Mouse (Mus musculus): Measurements from ENCODE around the gene Usp6nl. TPM values are rescaled to one million over a fixed set of nuclear protein-coding genes. Genes with fewer than 3 reads are reported as not detected.

The Usp6nl gene
- polyA plus RNA-seq, 2 experiments = 7.5 to 11.9 TPM

- Histone ChIP-seq H3K9ac (ENCODE audit: low read depth, low read length, severe bottlenecking) (no peak overlapping the region), H3K9me3 (ENCODE audit: control insufficient read depth, low read length) (no peaks in the 10 kb centered on the region), H3K4me2 (replicated peaks; ENCODE audit: low read depth, low read length, severe bottlenecking) (no peak overlapping the region), H3K27me3 (ENCODE audit: control insufficient read depth, insufficient read depth, low read length) (no peaks in the 10 kb centered on the region), H3K4me1 (ENCODE audit: control insufficient read depth, insufficient read depth, low read length) (peaks cover 6% of the 10 kb centered on the region; the same call in 1 of the 2 replicates), H3K36me3 (ENCODE audit: control insufficient read depth, insufficient read depth, low read length) (no peaks in the 10 kb centered on the region), H3K27ac (replicated peaks; ENCODE audit: low read depth, low read length) (no peak overlapping the region), H3K4me3 (replicated peaks; ENCODE audit: low read length) (no peak overlapping the region)
- ATAC-seq (ENCODE audit: low FRiP score, low read depth) = no peak
- WGBS = 90% methylated on average over 6 of the region's 6 CpGs
- DNase-seq (ENCODE audit: low spot score) = no peak
- TF ChIP-seq POLR2A (IDR thresholded peaks at IDR 0.05; ENCODE audit: borderline replicate concordance, extremely low read depth, insufficient read depth, insufficient read length) = no peak
Measured at GRCm38 (mm10) chr2:6398826-6399225, 76.4 kb downstream of the Usp6nl start.

GRCm38 (mm10) chr2:6401039-6401438, 78.6 kb downstream of the Usp6nl start:
- ATAC-seq (ENCODE audit: low FRiP score, low read depth) = no peak
- DNase-seq (ENCODE audit: low spot score) = no peak
- Histone ChIP-seq H3K4me1 (ENCODE audit: control insufficient read depth, insufficient read depth, low read length) (peaks cover 6% of the 10 kb centered on the region; the same call in 1 of the 2 replicates), H3K4me3 (replicated peaks; ENCODE audit: low read length) (no peak overlapping the region), H3K9me3 (ENCODE audit: control insufficient read depth, low read length) (no peaks in the 10 kb centered on the region), H3K27me3 (ENCODE audit: control insufficient read depth, insufficient read depth, low read length) (no peaks in the 10 kb centered on the region), H3K9ac (ENCODE audit: low read depth, low read length, severe bottlenecking) (no peak overlapping the region), H3K4me2 (replicated peaks; ENCODE audit: low read depth, low read length, severe bottlenecking) (no peak overlapping the region), H3K36me3 (ENCODE audit: control insufficient read depth, insufficient read depth, low read length) (no peaks in the 10 kb centered on the region), H3K27ac (replicated peaks; ENCODE audit: low read depth, low read length) (no peak overlapping the region)
- no peak for TF ChIP-seq POLR2A (IDR thresholded peaks at IDR 0.05; ENCODE audit: borderline replicate concordance, extremely low read depth, insufficient read depth, insufficient read length)
- 88% methylated on average over 10 of the region's 10 CpGs for WGBS

GRCm38 (mm10) chr2:6403375-6403774, 80.9 kb downstream of the Usp6nl start:
- Histone ChIP-seq H3K9me3 (ENCODE audit: control insufficient read depth, low read length) (no peaks in the 10 kb centered on the region), H3K4me1 (ENCODE audit: control insufficient read depth, insufficient read depth, low read length) (peaks cover 6% of the 10 kb centered on the region; the same call in 1 of the 2 replicates), H3K27me3 (ENCODE audit: control insufficient read depth, insufficient read depth, low read length) (no peaks in the 10 kb centered on the region), H3K4me3 (replicated peaks; ENCODE audit: low read length) (no peak overlapping the region), H3K27ac (replicated peaks; ENCODE audit: low read depth, low read length) (no peak overlapping the region), H3K9ac (ENCODE audit: low read depth, low read length, severe bottlenecking) (no peak overlapping the region), H3K4me2 (replicated peaks; ENCODE audit: low read depth, low read length, severe bottlenecking) (no peak overlapping the region), H3K36me3 (ENCODE audit: control insufficient read depth, insufficient read depth, low read length) (no peaks in the 10 kb centered on the region)
- TF ChIP-seq POLR2A (IDR thresholded peaks at IDR 0.05; ENCODE audit: borderline replicate concordance, extremely low read depth, insufficient read depth, insufficient read length) = no peak
- ATAC-seq (ENCODE audit: low FRiP score, low read depth) (peak; percentile 45; the same call in 1 of the 2 replicates), DNase-seq (ENCODE audit: low spot score) (peak; percentile 45)
- 15% methylated on average over 11 of the region's 11 CpGs for WGBS

- H3K9ac ChIP-seq (ENCODE audit: low read depth, low read length, severe bottlenecking) = no peak overlapping the region
- no peak for TF ChIP-seq POLR2A (IDR thresholded peaks at IDR 0.05; ENCODE audit: borderline replicate concordance, extremely low read depth, insufficient read depth, insufficient read length)
- no peak overlapping the region for H3K4me2 ChIP-seq (replicated peaks; ENCODE audit: low read depth, low read length, severe bottlenecking)
- H3K9me3 ChIP-seq (ENCODE audit: control insufficient read depth, low read length) = no peaks in the 10 kb centered on the region
- no peaks in the 10 kb centered on the region for H3K36me3 ChIP-seq (ENCODE audit: control insufficient read depth, insufficient read depth, low read length)
- H3K4me1 ChIP-seq (ENCODE audit: control insufficient read depth, insufficient read depth, low read length) = peaks cover 6% of the 10 kb centered on the region; the same call in 1 of the 2 replicates
- no peak overlapping the region for H3K27ac ChIP-seq (replicated peaks; ENCODE audit: low read depth, low read length)
- H3K27me3 ChIP-seq (ENCODE audit: control insufficient read depth, insufficient read depth, low read length) = no peaks in the 10 kb centered on the region
- no peak overlapping the region for H3K4me3 ChIP-seq (replicated peaks; ENCODE audit: low read length)
- DNase-seq (ENCODE audit: low spot score) (no peak), ATAC-seq (ENCODE audit: low FRiP score, low read depth) (no peak)
- WGBS = 52% methylated on average over 3 of the region's 3 CpGs
Measured at GRCm38 (mm10) chr2:6403991-6404390, 81.5 kb downstream of the Usp6nl start.

GRCm38 (mm10) chr2:6404627-6405026, 82.2 kb downstream of the Usp6nl start:
- H3K9me3 ChIP-seq (ENCODE audit: control insufficient read depth, low read length) = no peaks in the 10 kb centered on the region
- no peak overlapping the region for H3K27ac ChIP-seq (replicated peaks; ENCODE audit: low read depth, low read length)
- WGBS = 79% methylated on average over 7 of the region's 7 CpGs
- no peaks in the 10 kb centered on the region for H3K36me3 ChIP-seq (ENCODE audit: control insufficient read depth, insufficient read depth, low read length)
- no peak overlapping the region for H3K4me2 ChIP-seq (replicated peaks; ENCODE audit: low read depth, low read length, severe bottlenecking)
- H3K4me3 ChIP-seq (replicated peaks; ENCODE audit: low read length) = no peak overlapping the region
- peaks cover 6% of the 10 kb centered on the region; the same call in 1 of the 2 replicates for H3K4me1 ChIP-seq (ENCODE audit: control insufficient read depth, insufficient read depth, low read length)
- no peak for ATAC-seq (ENCODE audit: low FRiP score, low read depth)
- no peak overlapping the region for H3K9ac ChIP-seq (ENCODE audit: low read depth, low read length, severe bottlenecking)
- TF ChIP-seq POLR2A (IDR thresholded peaks at IDR 0.05; ENCODE audit: borderline replicate concordance, extremely low read depth, insufficient read depth, insufficient read length) = no peak
- H3K27me3 ChIP-seq (ENCODE audit: control insufficient read depth, insufficient read depth, low read length) = no peaks in the 10 kb centered on the region
- DNase-seq (ENCODE audit: low spot score) = no peak

Measured in limb, embryonic 14.5 days (tissue).